Mouse (Mus musculus) MEL (cell line): ENCODE measurements around the gene H2-Eb2. TPM values are rescaled to one million over a fixed set of nuclear protein-coding genes. Genes with fewer than 3 reads are reported as not detected.

Source experiments
- DNase-seq: peaks from one replicate; pipeline ENCODE4 v3.0.0; 2011; ENCODE audit warnings: low read depth, low spot score
- H3K27ac ChIP-seq: 2 replicates; pipeline ENCODE4 v1.5.1; 2012; ENCODE audit warnings: low read depth, mild to moderate bottlenecking, control low read depth, low read length, moderate library complexity; ENCODE audit not compliant: control insufficient read depth
- H3K27me3 ChIP-seq, 2 experiments: fragments of 150-350 bp in 1 of 2; sonication (generic) in 1 of 2; 2 replicates each; pipeline ENCODE4 v1.6.1; 2012; ENCODE audit warnings: low read length in 2 of 2, mild to moderate bottlenecking in 2 of 2, improper control_type of control experiment in 1 of 2, moderate library complexity in 1 of 2; ENCODE audit not compliant: insufficient read depth in 2 of 2, control insufficient read depth in 1 of 2
- H3K36me3 ChIP-seq, 2 experiments: 2 replicates each; pipeline ENCODE4 v1.6.1; 2012 to 2014; ENCODE audit warnings: low read length in 2 of 2, improper control_type of control experiment in 1 of 2, inconsistent platforms in 1 of 2, mild to moderate bottlenecking in 1 of 2; ENCODE audit not compliant: insufficient read depth in 2 of 2, control insufficient read depth in 1 of 2
- H3K4me1 ChIP-seq, 2 experiments: fragments of 150-350 bp in 1 of 2; sonication (generic) in 1 of 2; 2 replicates each; pipeline ENCODE4 v1.6.1; 2012; ENCODE audit warnings: low read length in 2 of 2, improper control_type of control experiment in 1 of 2, mild to moderate bottlenecking in 1 of 2; ENCODE audit not compliant: insufficient read depth in 2 of 2, control insufficient read depth in 1 of 2
- H3K4me3 ChIP-seq, 2 experiments: fragments of 150-350 bp in 1 of 2; sonication (generic) in 1 of 2; 2 replicates each; pipeline ENCODE4 v1.5.1; 2012; ENCODE audit warnings: low read depth in 2 of 2, low read length in 2 of 2, mild to moderate bottlenecking in 2 of 2, moderate library complexity in 2 of 2, control low read depth in 1 of 2, improper control_type of control experiment in 1 of 2; ENCODE audit not compliant: control insufficient read depth in 1 of 2, insufficient read depth in 1 of 2
- H3K79me2 ChIP-seq: 2 replicates; pipeline ENCODE4 v1.6.1; 2012; ENCODE audit warnings: mild to moderate bottlenecking, low read length, moderate library complexity; ENCODE audit not compliant: control insufficient read depth, poor library complexity, insufficient read depth
- H3K9ac ChIP-seq: 2 replicates; pipeline ENCODE4 v1.6.1; 2012; ENCODE audit warnings: low read depth, mild to moderate bottlenecking, control low read depth, low read length, moderate library complexity; ENCODE audit not compliant: control insufficient read depth, poor library complexity, severe bottlenecking
- H3K9me3 ChIP-seq: fragments of 150-350 bp; sonication (generic); replicated peaks from 2 replicates; pipeline ENCODE4 v1.6.1; 2012; ENCODE audit warnings: mild to moderate bottlenecking, low read length, improper control_type of control experiment, moderate library complexity; ENCODE audit not compliant: insufficient read depth
- BHLHE40 ChIP-seq: IDR thresholded peaks from 2 replicates; pipeline ENCODE4 v1.6.1; 2012; ENCODE audit warnings: low read depth, mild to moderate bottlenecking, inconsistent platforms, low read length, improper control_type of control experiment, borderline replicate concordance
- ELF1 ChIP-seq: IDR thresholded peaks from 2 replicates; pipeline ENCODE4 v1.6.1; 2014; ENCODE audit warnings: low read depth, mild to moderate bottlenecking, inconsistent platforms, low read length, improper control_type of control experiment, moderate library complexity
- HCFC1 ChIP-seq: IDR thresholded peaks from 2 replicates; pipeline ENCODE4 v1.6.1; 2012; ENCODE audit warnings: low read depth, mild to moderate bottlenecking, inconsistent platforms, low read length, improper control_type of control experiment, moderate library complexity
- KAT2A ChIP-seq: conservative IDR thresholded peaks from 2 replicates; pipeline ENCODE4 v1.6.1; 2012; ENCODE audit warnings: low read depth, low read length, improper control_type of control experiment, inconsistent platforms
- MAFK ChIP-seq: IDR thresholded peaks from 2 replicates; pipeline ENCODE4 v1.6.1; 2011; ENCODE audit warnings: low read depth, mild to moderate bottlenecking, low read length, improper control_type of control experiment, borderline replicate concordance
- MAX ChIP-seq: IDR thresholded peaks from 2 replicates; pipeline ENCODE4 v1.6.1; 2011; ENCODE audit warnings: low read length, improper control_type of control experiment
- MAZ ChIP-seq: IDR thresholded peaks from 2 replicates; pipeline ENCODE4 v1.6.1; 2012; ENCODE audit warnings: low read depth, mild to moderate bottlenecking, inconsistent platforms, low read length, improper control_type of control experiment
- MEF2A ChIP-seq: IDR thresholded peaks from 2 replicates; pipeline ENCODE4 v1.6.1; 2014; ENCODE audit warnings: low read depth, mild to moderate bottlenecking, inconsistent platforms, low read length, improper control_type of control experiment; ENCODE audit not compliant: poor library complexity, insufficient replicate concordance, severe bottlenecking; ENCODE audit errors: extremely low read depth
- MYB ChIP-seq: IDR thresholded peaks from 2 replicates; pipeline ENCODE4 v1.6.1; 2011; ENCODE audit warnings: mild to moderate bottlenecking, low read depth, low read length, improper control_type of control experiment
- NELFE ChIP-seq: IDR thresholded peaks from 2 replicates; pipeline ENCODE4 v1.6.1; 2011; ENCODE audit warnings: low read depth, low read length, improper control_type of control experiment
- NRF1 ChIP-seq: IDR thresholded peaks from 2 replicates; pipeline ENCODE4 v1.6.1; 2014; ENCODE audit warnings: low read depth, mild to moderate bottlenecking, inconsistent platforms, low read length, improper control_type of control experiment, moderate library complexity; ENCODE audit not compliant: poor library complexity, insufficient read depth, severe bottlenecking
- RAD21 ChIP-seq: IDR thresholded peaks from 2 replicates; pipeline ENCODE4 v1.6.1; 2011; ENCODE audit warnings: mild to moderate bottlenecking, low read depth, low read length, improper control_type of control experiment
- RCOR1 ChIP-seq: IDR thresholded peaks from 2 replicates; pipeline ENCODE4 v1.6.1; 2012; ENCODE audit warnings: low read depth, mild to moderate bottlenecking, inconsistent platforms, low read length, improper control_type of control experiment
- TBP ChIP-seq: IDR thresholded peaks from 2 replicates; pipeline ENCODE4 v1.8.0; 2011; ENCODE audit warnings: low read depth, low read length, improper control_type of control experiment
- TCF12 ChIP-seq: IDR thresholded peaks from 2 replicates; pipeline ENCODE4 v1.6.1; 2014; ENCODE audit warnings: low read depth, mild to moderate bottlenecking, inconsistent platforms, low read length, improper control_type of control experiment, moderate library complexity
- USF2 ChIP-seq, 2 experiments: IDR thresholded peaks; 2 replicates each; pipeline ENCODE4 v1.6.1; 2011 to 2012; ENCODE audit warnings: improper control_type of control experiment in 2 of 2, low read length in 2 of 2, borderline replicate concordance in 1 of 2, inconsistent platforms in 1 of 2, low read depth in 1 of 2, mild to moderate bottlenecking in 1 of 2; ENCODE audit not compliant: insufficient read depth in 1 of 2
- ZC3H11A ChIP-seq: IDR thresholded peaks from 2 replicates; pipeline ENCODE4 v1.6.1; 2012; ENCODE audit warnings: low read depth, mild to moderate bottlenecking, inconsistent platforms, low read length, improper control_type of control experiment
- ZKSCAN1 ChIP-seq: IDR thresholded peaks from 2 replicates; pipeline ENCODE4 v1.6.1; 2012; ENCODE audit warnings: low read depth, mild to moderate bottlenecking, inconsistent platforms, low read length, improper control_type of control experiment, moderate library complexity
- ZMIZ1 ChIP-seq: IDR thresholded peaks from 2 replicates; pipeline ENCODE4 v1.6.1; 2012; ENCODE audit warnings: low read depth, mild to moderate bottlenecking, inconsistent platforms, low read length, improper control_type of control experiment, moderate library complexity
- polyA plus RNA-seq, 2 experiments: library from polyadenylated mRNA; stranded (reverse) in 1 of 2; unstranded in 1 of 2; fragments of >175 nt in 1 of 2; fragments of >200 nt in 1 of 2; gene quantifications; 2 replicates each; pipeline versions ENCODE4 v1.2.1 to v1.2.4; 2012; ENCODE audit warnings: low replicate concordance in 2 of 2, low read depth in 1 of 2; ENCODE audit not compliant: insufficient read length in 2 of 2, insufficient read depth in 1 of 2, missing spikeins in 1 of 2
- total RNA-seq: library from RNA; depleted of rRNA; stranded (reverse); fragments of 300-350 nt; gene quantifications from 2 replicates; pipeline ENCODE4 v1.2.3, GENCODE M21; 2012; rRNA removed

H2-Eb2 gene
- total RNA-seq (not detected in 2 replicates), polyA plus RNA-seq (not detected)

DNA sequence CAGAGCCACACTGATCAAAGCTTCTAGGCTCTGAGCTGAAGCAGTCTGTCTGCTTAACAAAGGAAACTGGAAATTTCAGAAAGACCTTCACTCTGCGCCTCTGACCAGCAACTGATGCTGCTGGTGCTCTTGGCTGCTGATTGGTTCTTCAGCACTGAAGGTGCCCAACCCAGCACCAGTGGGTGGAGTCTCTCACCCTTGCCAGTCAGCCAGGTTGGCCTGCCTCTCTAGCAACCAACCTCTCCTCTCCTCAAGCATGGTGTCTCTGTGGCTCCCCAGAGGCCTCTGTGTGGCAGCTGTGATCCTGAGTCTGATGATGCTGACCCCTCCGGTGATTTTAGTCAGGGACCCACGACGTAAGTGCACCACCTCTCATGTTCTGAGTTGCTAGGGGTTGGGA lies at the start of gene H2-Eb2:
H2-Eb2 (plus strand) TSS at position 230 of the 400 bp plus-strand sequence.
- Histone ChIP-seq H3K4me3 (no peak within 1 kb of the TSS), H3K9ac (no peak within 1 kb of the TSS)
- TF ChIP-seq USF2 (IDR thresholded peaks at IDR 0.05; ENCODE audit: borderline replicate concordance in 1 of 2, insufficient read depth in 1 of 2, low read depth in 1 of 2, low read length in 2 of 2) (no peak), MEF2A (no peak), NRF1 (no peak), ZMIZ1 (no peak), MAZ (no peak), ELF1 (no peak), NELFE (no peak), RCOR1 (no peak), KAT2A (no peak), TCF12 (no peak), ZC3H11A (no peak), MYB (no peak)
- TF ChIP-seq, all 39 proteins: peak for 0
- H3K27ac ChIP-seq, result no peak within 1 kb of the TSS
- no peaks in the 10 kb centered on the region for H3K9me3 ChIP-seq
- no peaks in the 10 kb centered on the region for H3K4me1 ChIP-seq
- no peaks in the 10 kb centered on the region for H3K79me2 ChIP-seq
- H3K36me3 ChIP-seq, result no peaks in the 10 kb centered on the region
- DNase-seq, result no peak
- peaks cover 4 to 10% of the 10 kb centered on the region in 2 experiments for H3K27me3 ChIP-seq

DNA sequence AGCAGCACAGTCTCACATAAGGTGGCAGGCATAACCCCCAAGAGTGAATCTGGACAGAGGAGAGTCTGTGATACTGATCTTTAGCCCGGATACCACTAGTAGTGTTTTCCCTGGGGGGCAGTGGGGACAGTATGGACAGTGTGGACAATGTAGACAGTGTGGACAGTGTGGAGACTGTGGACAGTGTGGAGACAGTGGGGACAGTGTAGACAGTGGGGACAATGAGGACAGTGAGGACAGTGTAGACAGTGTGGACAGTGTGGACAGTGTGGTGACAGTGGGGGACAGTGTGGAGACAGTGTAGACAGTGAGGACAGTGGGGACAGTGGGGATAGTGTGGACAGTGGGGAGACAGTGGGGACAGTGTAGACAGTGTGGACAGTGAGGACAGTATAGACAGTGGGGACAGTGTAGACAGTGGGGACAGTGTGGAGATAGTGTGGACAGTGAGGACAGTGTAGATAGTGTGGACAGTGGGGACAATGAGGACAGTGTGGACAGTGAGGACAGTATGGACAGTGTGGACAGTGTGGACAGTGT lies 44.9 kb upstream of the H2-Eb2 start:
- TF ChIP-seq USF2 (IDR thresholded peaks at IDR 0.05; ENCODE audit: borderline replicate concordance in 1 of 2, insufficient read depth in 1 of 2, low read depth in 1 of 2, low read length in 2 of 2), result no peak
- no peak for DNase-seq

DNA sequence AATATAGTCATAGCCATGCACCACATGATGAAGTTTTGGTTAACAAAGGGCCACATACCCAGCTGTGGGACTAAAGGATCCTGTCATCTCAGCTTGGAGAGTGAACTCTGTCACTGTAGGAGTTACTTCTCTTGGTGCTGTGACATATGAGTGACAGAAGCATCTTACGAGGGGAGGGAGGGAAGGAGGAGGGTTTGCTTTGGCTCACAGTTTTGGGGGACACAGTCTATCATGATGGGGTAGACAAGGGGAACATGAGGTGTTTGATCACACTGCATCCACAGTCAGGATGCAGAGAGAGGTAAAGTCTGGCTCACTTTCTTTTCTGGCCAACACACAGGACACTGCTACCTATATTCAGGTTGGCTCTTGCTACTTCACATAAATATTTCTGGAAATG lies 43.6 kb upstream of the H2-Eb2 start:
- Histone ChIP-seq H3K4me3 (no peak overlapping the region), H3K4me1 (no peaks in the 10 kb centered on the region), H3K27ac (no peak overlapping the region), H3K79me2 (no peaks in the 10 kb centered on the region), H3K36me3 (no peaks in the 10 kb centered on the region), H3K9ac (no peak overlapping the region), H3K27me3 (no peaks in the 10 kb centered on the region; a peak in 1 of 4 replicates), H3K9me3 (no peaks in the 10 kb centered on the region)
- DNase-seq, result no peak
- TF ChIP-seq ZKSCAN1 (no peak), RAD21 (no peak), ZC3H11A (no peak), BHLHE40 (no peak), NELFE (no peak), MAX (no peak), TBP (no peak), MEF2A (no peak), HCFC1 (no peak), MAFK (no peak)

More for the DNA sequence above, 44.9 kb upstream of the H2-Eb2 start:
- Histone ChIP-seq H3K4me3 (no peak overlapping the region), H3K27ac (no peak overlapping the region), H3K79me2 (no peaks in the 10 kb centered on the region), H3K9ac (no peak overlapping the region), H3K27me3 (no peaks in the 10 kb centered on the region; a peak in 1 of 4 replicates), H3K9me3 (no peaks in the 10 kb centered on the region), H3K4me1 (no peaks in the 10 kb centered on the region), H3K36me3 (no peaks in the 10 kb centered on the region)
